Mouse (Mus musculus): ENCODE data around the gene Kif17. TPM values are rescaled to one million over a fixed set of nuclear protein-coding genes. Genes with fewer than 3 reads are reported as not detected.

Gene Kif17
- polyA plus RNA-seq, 1 experiment = 0.28 TPM

DNA sequence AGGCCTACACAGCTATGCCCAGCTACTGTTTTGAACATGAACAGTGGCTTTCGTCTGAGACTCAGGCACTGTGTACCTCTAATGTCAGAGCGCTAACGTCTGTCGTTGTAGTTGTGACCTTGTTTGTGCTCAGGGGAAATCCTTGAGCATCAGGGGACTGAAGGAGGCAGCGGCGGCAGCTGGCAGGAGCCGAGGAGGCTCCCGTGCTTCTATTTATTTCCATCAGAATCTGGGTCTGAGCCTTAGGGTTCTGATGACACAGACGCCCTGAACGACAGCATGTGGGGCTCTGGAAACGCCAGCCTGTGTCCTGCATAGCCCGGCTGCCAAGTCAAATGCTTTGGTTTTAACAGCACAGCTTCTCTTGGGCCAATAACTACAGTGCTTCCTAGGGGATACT, 84.8 kb downstream of the Kif17 start:
- Histone ChIP-seq H3K27me3 (ENCODE audit: control insufficient read depth, insufficient read depth, low read length) (no peaks in the 10 kb centered on the region), H3K36me3 (ENCODE audit: control insufficient read depth, insufficient read depth, low read length) (no peaks in the 10 kb centered on the region), H3K4me3 (ENCODE audit: extremely low read depth, insufficient read depth, insufficient read length) (no peak overlapping the region), H3K27ac (ENCODE audit: insufficient read depth, low read length) (no peak overlapping the region), H3K4me1 (ENCODE audit: control insufficient read depth, insufficient read depth, insufficient read length) (no peaks in the 10 kb centered on the region)
- 88% methylated on average over 12 of the region's 12 CpGs for WGBS
- DNase-seq (ENCODE audit: low read depth in 1 of 2, low spot score in 2 of 2) = no peak
- no peak for TF ChIP-seq POLR2A (IDR thresholded peaks at IDR 0.05; ENCODE audit: low read depth, low read length)
- no peak for TF ChIP-seq CTCF (IDR thresholded peaks at IDR 0.05; ENCODE audit: extremely low read depth, insufficient read depth, insufficient read length, insufficient replicate concordance)

DNA sequence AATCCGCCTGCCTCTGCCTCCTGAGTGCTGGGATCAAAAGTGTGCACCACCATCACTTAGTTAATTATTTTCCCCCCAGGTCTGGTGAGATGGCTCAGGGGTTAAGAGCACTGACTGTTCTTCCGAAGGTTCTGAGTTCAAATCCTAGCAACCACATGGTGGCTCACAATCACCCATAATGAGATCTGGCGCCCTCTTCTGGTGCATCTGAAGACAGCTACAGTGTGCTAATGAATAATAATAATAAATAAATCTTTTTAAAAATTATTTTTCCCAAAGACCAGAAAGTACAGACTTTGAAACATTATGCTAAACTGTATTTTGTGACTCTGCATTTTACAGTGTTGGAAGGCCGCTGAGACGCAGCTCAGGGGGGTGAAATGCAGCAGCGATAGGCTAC, 85.4 kb downstream of the Kif17 start:
- Histone ChIP-seq H3K27ac (ENCODE audit: insufficient read depth, low read length) (no peak overlapping the region), H3K36me3 (ENCODE audit: control insufficient read depth, insufficient read depth, low read length) (no peaks in the 10 kb centered on the region), H3K4me1 (ENCODE audit: control insufficient read depth, insufficient read depth, insufficient read length) (no peaks in the 10 kb centered on the region), H3K4me3 (ENCODE audit: extremely low read depth, insufficient read depth, insufficient read length) (no peak overlapping the region), H3K27me3 (ENCODE audit: control insufficient read depth, insufficient read depth, low read length) (no peaks in the 10 kb centered on the region)
- 86% methylated on average over 6 of the region's 6 CpGs for WGBS
- no peak for DNase-seq (ENCODE audit: low read depth in 1 of 2, low spot score in 2 of 2)
- TF ChIP-seq POLR2A (IDR thresholded peaks at IDR 0.05; ENCODE audit: low read depth, low read length) (no peak), CTCF (IDR thresholded peaks at IDR 0.05; ENCODE audit: extremely low read depth, insufficient read depth, insufficient read length, insufficient replicate concordance) (no peak)

DNA sequence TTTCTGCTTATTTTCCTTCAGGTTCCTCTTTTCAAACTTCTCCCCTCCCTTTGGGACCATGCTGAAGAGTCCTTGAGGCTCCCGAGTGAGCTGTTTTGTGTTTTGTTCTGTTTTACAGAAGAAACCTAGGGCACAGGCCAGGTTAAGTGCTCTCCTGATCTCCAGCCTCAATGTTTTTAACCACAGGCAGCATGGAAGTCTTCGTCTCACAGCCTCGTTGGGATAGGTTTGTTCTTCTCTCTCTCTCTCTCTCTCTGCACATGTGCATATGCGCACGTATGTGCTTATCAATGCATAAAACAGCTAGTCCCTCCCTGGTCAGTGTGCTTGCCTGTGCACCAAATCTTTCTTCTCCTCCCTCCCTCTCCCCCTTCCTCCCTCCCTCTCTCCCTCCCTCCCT, 86.6 kb downstream of the Kif17 start:
- no peak overlapping the region for H3K4me3 ChIP-seq (ENCODE audit: extremely low read depth, insufficient read depth, insufficient read length)
- H3K4me1 ChIP-seq (ENCODE audit: control insufficient read depth, insufficient read depth, insufficient read length) = no peaks in the 10 kb centered on the region
- no peaks in the 10 kb centered on the region for H3K27me3 ChIP-seq (ENCODE audit: control insufficient read depth, insufficient read depth, low read length)
- H3K36me3 ChIP-seq (ENCODE audit: control insufficient read depth, insufficient read depth, low read length) = no peaks in the 10 kb centered on the region
- no peak overlapping the region for H3K27ac ChIP-seq (ENCODE audit: insufficient read depth, low read length)
- WGBS = 31% methylated on average over 5 of the region's 5 CpGs
- DNase-seq (ENCODE audit: low read depth in 1 of 2, low spot score in 2 of 2) = no peak
- TF ChIP-seq CTCF (IDR thresholded peaks at IDR 0.05; ENCODE audit: extremely low read depth, insufficient read depth, insufficient read length, insufficient replicate concordance) (no peak), POLR2A (IDR thresholded peaks at IDR 0.05; ENCODE audit: low read depth, low read length) (no peak)

DNA sequence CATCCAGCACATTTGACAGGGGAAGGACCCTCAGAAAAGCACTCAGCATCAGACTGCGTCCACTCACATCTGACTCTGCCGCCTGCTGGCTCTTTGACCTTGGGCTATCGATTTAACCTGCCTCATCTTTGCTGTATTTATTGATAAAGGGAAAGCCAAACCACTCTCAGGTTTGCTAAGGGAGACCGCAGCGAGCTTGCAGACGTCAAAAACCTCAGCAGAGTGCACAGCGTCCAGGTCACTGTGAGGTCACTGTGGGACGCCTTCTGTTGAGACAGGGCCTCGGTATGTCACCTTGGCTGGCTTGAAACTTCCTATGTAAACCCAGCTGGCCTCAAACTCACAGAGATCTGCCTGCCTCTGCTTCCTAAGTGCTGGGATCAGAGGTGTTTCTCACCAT, 87.1 kb downstream of the Kif17 start:
- H3K27me3 ChIP-seq (ENCODE audit: control insufficient read depth, insufficient read depth, low read length) = no peaks in the 10 kb centered on the region
- no peaks in the 10 kb centered on the region for H3K36me3 ChIP-seq (ENCODE audit: control insufficient read depth, insufficient read depth, low read length)
- H3K4me3 ChIP-seq (ENCODE audit: extremely low read depth, insufficient read depth, insufficient read length) = no peak overlapping the region
- H3K4me1 ChIP-seq (ENCODE audit: control insufficient read depth, insufficient read depth, insufficient read length) = no peaks in the 10 kb centered on the region
- no peak for TF ChIP-seq POLR2A (IDR thresholded peaks at IDR 0.05; ENCODE audit: low read depth, low read length)
- no peak for TF ChIP-seq CTCF (IDR thresholded peaks at IDR 0.05; ENCODE audit: extremely low read depth, insufficient read depth, insufficient read length, insufficient replicate concordance)
- WGBS = 81% methylated on average over 9 of the region's 9 CpGs
- no peak overlapping the region for H3K27ac ChIP-seq (ENCODE audit: insufficient read depth, low read length)
- no peak for DNase-seq (ENCODE audit: low read depth in 1 of 2, low spot score in 2 of 2)

- no peak for DNase-seq (ENCODE audit: low read depth in 1 of 2, low spot score in 2 of 2)
- no peak overlapping the region for H3K4me3 ChIP-seq (ENCODE audit: extremely low read depth, insufficient read depth, insufficient read length)
- WGBS = 34% methylated on average over 4 of the region's 4 CpGs
- H3K27ac ChIP-seq (ENCODE audit: insufficient read depth, low read length) = no peak overlapping the region
- no peak for TF ChIP-seq CTCF (IDR thresholded peaks at IDR 0.05; ENCODE audit: extremely low read depth, insufficient read depth, insufficient read length, insufficient replicate concordance)
- TF ChIP-seq POLR2A (IDR thresholded peaks at IDR 0.05; ENCODE audit: low read depth, low read length) = no peak
- no peaks in the 10 kb centered on the region for H3K4me1 ChIP-seq (ENCODE audit: control insufficient read depth, insufficient read depth, insufficient read length)
- H3K36me3 ChIP-seq (ENCODE audit: control insufficient read depth, insufficient read depth, low read length) = no peaks in the 10 kb centered on the region
- H3K27me3 ChIP-seq (ENCODE audit: control insufficient read depth, insufficient read depth, low read length) = no peaks in the 10 kb centered on the region
Measured at GRCm38 (mm10) chr4:138339963-138340362, 89.7 kb downstream of the Kif17 start.

- Histone ChIP-seq H3K27me3 (ENCODE audit: control insufficient read depth, insufficient read depth, low read length) (no peaks in the 10 kb centered on the region), H3K27ac (ENCODE audit: insufficient read depth, low read length) (no peak overlapping the region), H3K4me1 (ENCODE audit: control insufficient read depth, insufficient read depth, insufficient read length) (no peaks in the 10 kb centered on the region), H3K4me3 (ENCODE audit: extremely low read depth, insufficient read depth, insufficient read length) (no peak overlapping the region), H3K36me3 (ENCODE audit: control insufficient read depth, insufficient read depth, low read length) (no peaks in the 10 kb centered on the region)
- TF ChIP-seq CTCF (IDR thresholded peaks at IDR 0.05; ENCODE audit: extremely low read depth, insufficient read depth, insufficient read length, insufficient replicate concordance) (no peak), POLR2A (IDR thresholded peaks at IDR 0.05; ENCODE audit: low read depth, low read length) (no peak)
- 81% methylated on average over 8 of the region's 8 CpGs for WGBS
- DNase-seq (ENCODE audit: low read depth in 1 of 2, low spot score in 2 of 2) = no peak
Measured at GRCm38 (mm10) chr4:138341393-138341792, 91.2 kb downstream of the Kif17 start.

- no peak overlapping the region for H3K4me3 ChIP-seq (ENCODE audit: extremely low read depth, insufficient read depth, insufficient read length)
- no peaks in the 10 kb centered on the region for H3K36me3 ChIP-seq (ENCODE audit: control insufficient read depth, insufficient read depth, low read length)
- H3K27me3 ChIP-seq (ENCODE audit: control insufficient read depth, insufficient read depth, low read length) = no peaks in the 10 kb centered on the region
- DNase-seq (ENCODE audit: low read depth in 1 of 2, low spot score in 2 of 2) = no peak
- no peak overlapping the region for H3K27ac ChIP-seq (ENCODE audit: insufficient read depth, low read length)
- no peaks in the 10 kb centered on the region for H3K4me1 ChIP-seq (ENCODE audit: control insufficient read depth, insufficient read depth, insufficient read length)
- WGBS = 89% methylated on average over 7 of the region's 7 CpGs
- TF ChIP-seq POLR2A (IDR thresholded peaks at IDR 0.05; ENCODE audit: low read depth, low read length) (no peak), CTCF (IDR thresholded peaks at IDR 0.05; ENCODE audit: extremely low read depth, insufficient read depth, insufficient read length, insufficient replicate concordance) (no peak)
Measured at GRCm38 (mm10) chr4:138342048-138342447, 91.8 kb downstream of the Kif17 start.

Data from spleen, adult 2 months (tissue).